Mouse (Mus musculus) midbrain, postnatal 0 days (tissue): ENCODE results near the gene Gm20388. TPM values are rescaled to one million over a fixed set of nuclear protein-coding genes. Genes with fewer than 3 reads are reported as not detected.

Experiments
- ATAC-seq: fragments of 200-750 bp; cut with Nextera tagmentation; 2 replicates; pipeline ENCODE4 v1.8.0; 2017; ENCODE audit warnings: moderate number of reproducible peaks, mild to moderate bottlenecking, moderate TSS enrichment, moderate library complexity; ENCODE audit not compliant: low FRiP score
- DNase-seq: peaks from one replicate; pipeline ENCODE4 v3.0.0-alpha.2; 2015; ENCODE audit warnings: low spot score
- H3K27ac ChIP-seq: fragments of 300-500 bp; sonication (generic); 2 replicates; pipeline ENCODE4 v1.5.1; 2014; ENCODE audit warnings: low read depth, mild to moderate bottlenecking, low read length, mixed read lengths
- H3K27me3 ChIP-seq: fragments of 300-500 bp; sonication (generic); 2 replicates; pipeline ENCODE4 v1.6.1; 2014; ENCODE audit warnings: low read length, control low read depth, mixed read lengths; ENCODE audit not compliant: insufficient read depth
- H3K36me3 ChIP-seq: fragments of 300-500 bp; sonication (generic); 2 replicates; pipeline ENCODE4 v1.6.1; 2014; ENCODE audit warnings: low read length, control low read depth, mixed read lengths; ENCODE audit not compliant: insufficient read depth
- H3K4me1 ChIP-seq: fragments of 300-500 bp; sonication (generic); 2 replicates; pipeline ENCODE4 v1.6.1; 2014; ENCODE audit warnings: mild to moderate bottlenecking, control low read depth, antibody characterized with exemption, low read length, mixed read lengths; ENCODE audit not compliant: insufficient read depth
- H3K4me2 ChIP-seq: fragments of 300-500 bp; sonication (generic); 2 replicates; pipeline ENCODE4 v1.6.1; 2014; ENCODE audit warnings: low read depth, mild to moderate bottlenecking, low read length, mixed read lengths; ENCODE audit not compliant: poor library complexity, severe bottlenecking
- H3K4me3 ChIP-seq: fragments of 300-500 bp; sonication (generic); 2 replicates; pipeline ENCODE4 v1.5.1; 2014; ENCODE audit warnings: low read depth, mild to moderate bottlenecking, low read length, moderate library complexity
- H3K9ac ChIP-seq: fragments of 300-500 bp; sonication (generic); replicated peaks from 2 replicates; pipeline ENCODE4 v1.6.1; 2014; ENCODE audit warnings: mild to moderate bottlenecking, low read length, moderate library complexity, mixed read lengths; ENCODE audit not compliant: poor library complexity, severe bottlenecking
- H3K9me3 ChIP-seq: fragments of 300-500 bp; sonication (generic); 2 replicates; pipeline ENCODE4 v1.6.1; 2016; ENCODE audit warnings: low read length, control low read depth
- CTCF ChIP-seq: IDR thresholded peaks from 2 replicates; pipeline ENCODE4 v1.5.1; 2016; ENCODE audit warnings: antibody characterized with exemption, mild to moderate bottlenecking
- WGBS: fragments of 180-500 bp; shearing (Covaris S2); extraction: QIAGEN DNeasy Blood & Tissue Kit; methylation state at CpG from one replicate; pipeline ENCODE4 v1.1.7; 2014; 5-methylcytosine and 5-hydroxymethylcytosine counted together
- polyA plus RNA-seq: library from polyadenylated mRNA; unstranded; fragments of >200 nt; fragmentation: Nextera tagmentation; extraction: Ambion mirVana; gene quantifications from 2 replicates; pipeline ENCODE4 v1.2.1, GENCODE M21; 2015
- total RNA-seq: library from RNA; depleted of rRNA; stranded (reverse); fragments of >200 nt; gene quantifications from 2 replicates; pipeline ENCODE4 v1.2.3, GENCODE M21; 2014

The Gm20388 gene
- total and polyA plus RNA-seq, 2 experiments from 2014 or later, result 74.2 TPM; not detected in 1

DNA sequence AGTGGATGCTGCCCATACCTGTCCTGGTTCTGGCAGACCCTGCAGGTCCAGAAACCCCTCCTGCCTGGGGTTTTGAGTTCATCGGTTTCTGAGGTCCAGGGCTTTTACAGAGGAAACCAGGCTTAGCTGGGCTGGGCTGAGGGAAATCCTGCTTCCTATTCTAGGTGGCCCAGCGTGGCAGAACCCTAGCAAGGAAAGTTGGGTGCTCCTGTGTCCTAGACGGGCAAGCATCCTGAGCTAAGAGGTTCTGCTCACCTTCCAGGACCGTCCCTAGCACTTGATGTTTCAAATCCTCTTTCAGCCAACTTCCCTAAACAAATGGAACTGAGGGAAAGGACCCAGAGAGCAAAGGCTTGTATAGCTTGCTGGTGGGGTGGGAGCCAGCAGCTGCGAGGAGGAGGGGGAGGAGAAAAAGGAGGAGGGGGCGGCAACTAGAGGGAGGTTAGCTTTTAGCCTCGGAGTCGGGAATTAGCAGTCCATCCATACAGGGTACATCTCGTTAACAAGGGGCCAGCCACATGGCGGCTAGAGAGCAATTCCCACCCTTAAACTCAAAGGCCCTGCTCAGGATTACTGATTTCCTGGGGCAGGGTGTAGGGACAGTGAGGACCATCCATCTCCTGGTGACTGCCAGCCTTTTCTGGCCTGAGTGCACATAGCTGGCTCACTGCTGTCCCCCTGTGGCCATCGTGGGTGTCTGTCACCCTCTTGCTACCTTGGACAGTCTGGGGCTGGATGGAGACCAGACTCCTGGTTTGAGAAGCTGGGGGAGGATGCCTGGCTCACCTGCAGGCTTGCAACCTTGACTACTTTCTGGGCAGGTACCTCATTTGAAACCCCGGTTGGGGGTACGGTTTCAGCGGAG is 624.1 kb downstream of the Gm20388 start:
- Histone ChIP-seq H3K4me3 (peak overlapping the region; percentile 64; the same call in 1 of the 2 replicates), H3K27me3 (no peaks in the 10 kb centered on the region), H3K27ac (no peak overlapping the region)

DNA sequence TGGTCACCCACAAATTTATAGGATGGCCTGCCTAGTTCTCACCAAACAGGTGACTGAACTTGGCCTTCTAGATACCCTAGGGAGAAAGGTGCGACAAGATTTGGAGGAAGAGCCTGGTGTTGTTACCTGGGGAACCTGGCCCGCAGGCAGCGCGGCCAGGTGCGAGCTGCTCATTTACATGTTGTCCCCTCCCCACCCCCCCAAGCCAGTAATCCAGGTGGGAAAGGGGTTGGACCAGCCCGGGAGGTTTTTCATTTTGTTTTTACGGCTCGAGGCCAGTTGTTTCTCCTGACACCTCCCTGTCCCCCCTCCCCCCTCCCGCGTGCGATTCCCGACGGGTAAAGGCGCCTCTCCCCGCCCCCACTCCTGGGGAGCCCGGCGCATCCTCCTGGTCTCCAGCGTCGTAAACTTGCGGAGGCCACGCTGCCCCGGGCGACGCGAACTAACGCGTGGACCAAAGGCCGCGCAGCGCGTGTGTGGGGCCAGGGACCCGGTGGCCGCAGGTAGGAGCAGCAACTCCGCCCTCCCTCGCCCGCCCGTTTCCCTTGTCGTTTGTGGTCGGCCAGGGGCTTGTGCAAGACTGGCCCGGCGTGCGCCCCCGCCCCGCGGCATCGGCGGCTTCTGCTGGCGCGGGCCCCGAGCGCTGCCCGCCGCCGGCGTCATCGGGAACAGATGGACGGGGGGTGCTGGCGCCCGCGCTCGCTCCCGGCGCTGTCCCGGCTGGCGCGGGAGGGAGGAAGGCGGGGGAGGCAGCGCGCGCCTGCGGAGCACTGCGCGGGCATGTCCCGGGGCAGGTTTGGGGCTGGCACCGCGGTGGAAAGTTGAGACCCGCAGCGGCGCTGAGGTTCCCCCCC is 625.0 kb downstream of the Gm20388 start:
- WGBS, result under 1% methylated on average over 72 of the region's 79 CpGs
- Histone ChIP-seq H3K9me3 (no peaks in the 10 kb centered on the region), H3K4me1 (peaks cover 51% of the 10 kb centered on the region), H3K27me3 (no peaks in the 10 kb centered on the region), H3K4me2 (peak overlapping the region; percentile 100), H3K4me3 (peak overlapping the region; percentile 64), H3K36me3 (no peaks in the 10 kb centered on the region), H3K9ac (peak overlapping the region; percentile 59), H3K27ac (peak overlapping the region; percentile 38; the same call in 1 of the 2 replicates)
- TF ChIP-seq CTCF, result no peak
- no peak for ATAC-seq
- peak; percentile 69 for DNase-seq

More for the DNA sequence above, 624.1 kb downstream of the Gm20388 start:
- peaks cover 42% of the 10 kb centered on the region for H3K4me1 ChIP-seq
- H3K36me3 ChIP-seq, result no peaks in the 10 kb centered on the region
- no peak overlapping the region for H3K9ac ChIP-seq
- peak; percentile 59 for ATAC-seq
- peak; percentile 94 for DNase-seq
- no peaks in the 10 kb centered on the region for H3K9me3 ChIP-seq
- 15% methylated on average over 14 of the region's 14 CpGs for WGBS
- peak; percentile 99 for TF ChIP-seq CTCF
- no peak overlapping the region for H3K4me2 ChIP-seq

DNA sequence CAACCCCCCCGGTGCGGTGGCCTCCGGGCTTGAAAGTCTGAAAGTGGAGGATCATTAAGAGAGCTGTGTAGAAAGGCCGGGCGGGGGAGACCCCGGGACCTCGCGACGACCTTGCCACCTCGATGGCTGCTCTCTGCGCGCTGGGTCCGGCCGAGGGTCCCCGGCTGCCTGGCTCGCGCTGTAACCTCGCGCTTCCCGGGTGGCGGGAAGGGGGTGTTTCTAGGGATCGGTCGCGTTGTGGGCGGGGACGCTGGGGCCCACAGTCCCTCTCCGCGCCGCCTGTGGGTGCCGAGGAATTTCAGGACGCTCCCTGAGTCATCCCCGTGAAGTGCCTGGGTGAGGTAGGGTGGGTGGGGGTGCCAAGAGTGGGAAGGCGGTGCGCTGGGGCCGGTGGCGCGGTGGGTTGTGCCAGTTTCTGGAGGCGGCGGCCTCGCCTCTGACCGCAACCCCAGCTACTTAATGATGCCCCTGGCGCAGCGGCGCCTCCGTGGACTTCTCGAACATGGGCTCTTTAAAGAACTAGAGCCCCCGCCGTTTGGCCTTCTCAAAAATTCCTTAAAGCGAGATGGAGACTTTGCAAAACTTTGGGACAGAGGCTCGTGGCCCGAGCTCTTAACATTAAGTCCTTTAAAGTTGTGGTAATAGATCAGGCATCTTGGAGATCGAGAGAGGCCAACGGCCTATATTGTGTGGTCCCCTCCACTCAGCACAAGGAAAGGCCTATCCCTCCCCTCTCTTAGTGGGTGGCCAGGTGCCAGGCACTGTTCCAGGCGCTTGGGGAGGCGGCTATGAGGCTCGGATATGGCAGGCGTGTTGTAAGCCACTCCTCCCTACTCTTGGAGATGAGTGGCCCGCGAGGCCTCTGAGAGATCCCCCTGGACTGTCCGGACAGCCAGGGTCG is 625.9 kb downstream of the Gm20388 start:
- Histone ChIP-seq H3K9ac (peak overlapping the region; percentile 78), H3K9me3 (no peaks in the 10 kb centered on the region), H3K27me3 (no peaks in the 10 kb centered on the region), H3K4me3 (peak overlapping the region; percentile 64), H3K4me2 (peak overlapping the region; percentile 100), H3K27ac (peak overlapping the region; percentile 92), H3K36me3 (no peaks in the 10 kb centered on the region), H3K4me1 (peaks cover 51% of the 10 kb centered on the region)
- ATAC-seq (no peak), DNase-seq (peak; percentile 69)
- WGBS, result under 1% methylated on average over 57 of the region's 61 CpGs
- no peak for TF ChIP-seq CTCF

DNA sequence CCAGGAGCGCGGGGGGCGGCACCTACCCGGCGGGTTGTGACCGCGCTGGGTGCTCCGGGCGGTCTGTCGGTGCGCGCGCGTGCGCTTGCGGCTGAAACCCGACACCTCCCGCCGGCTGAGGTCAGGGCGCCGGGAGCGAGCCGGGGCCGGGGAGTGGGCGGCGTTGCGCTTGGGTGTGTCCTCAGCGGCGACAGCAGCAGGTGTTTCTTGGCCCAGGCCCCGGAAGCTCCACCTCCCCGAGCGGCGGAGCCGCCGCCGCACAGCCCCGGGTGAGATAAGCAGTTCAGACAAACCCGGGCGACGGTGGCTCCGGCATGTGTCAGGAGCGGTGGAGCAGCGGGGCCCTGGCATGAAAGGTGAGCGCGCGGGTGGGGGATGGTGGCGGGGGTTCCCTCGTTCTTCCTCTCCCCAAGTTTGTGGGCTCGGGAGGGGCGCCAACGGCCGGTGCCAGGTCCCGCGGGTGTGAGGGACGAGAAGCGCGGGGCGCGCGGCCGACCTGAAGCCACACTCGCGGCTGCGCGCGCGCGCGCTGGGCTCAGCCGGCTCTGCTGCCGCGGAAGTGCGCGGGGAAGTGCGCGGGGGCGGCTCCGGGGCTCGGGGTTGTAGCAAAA is 626.7 kb downstream of the Gm20388 start:
- peak overlapping the region; percentile 78 for H3K9ac ChIP-seq
- H3K4me2 ChIP-seq, result peak overlapping the region; percentile 100
- H3K36me3 ChIP-seq, result no peaks in the 10 kb centered on the region
- H3K4me1 ChIP-seq, result peaks cover 45% of the 10 kb centered on the region
- H3K27ac ChIP-seq, result peak overlapping the region; percentile 92
- H3K27me3 ChIP-seq, result no peaks in the 10 kb centered on the region
- DNase-seq, result peak; percentile 76
- no peak for TF ChIP-seq CTCF
- under 1% methylated on average over 70 of the region's 79 CpGs for WGBS
- H3K4me3 ChIP-seq, result peak overlapping the region; percentile 64
- ATAC-seq, result no peak
- H3K9me3 ChIP-seq, result no peaks in the 10 kb centered on the region
